Mouse (Mus musculus) MEL (cell line): ENCODE measurements around the gene Cox7a2. TPM values are rescaled to one million over a fixed set of nuclear protein-coding genes. Genes with fewer than 3 reads are reported as not detected.

Experiments used
- DNase-seq: peaks from one replicate; pipeline ENCODE4 v3.0.0; 2011; ENCODE audit warnings: low read depth, low spot score
- H3K27ac ChIP-seq: 2 replicates; pipeline ENCODE4 v1.5.1; 2012; ENCODE audit warnings: low read depth, mild to moderate bottlenecking, control low read depth, low read length, moderate library complexity; ENCODE audit not compliant: control insufficient read depth
- H3K27me3 ChIP-seq, 2 experiments: fragments of 150-350 bp in 1 of 2; sonication (generic) in 1 of 2; 2 replicates each; pipeline ENCODE4 v1.6.1; 2012; ENCODE audit warnings: low read length in 2 of 2, mild to moderate bottlenecking in 2 of 2, improper control_type of control experiment in 1 of 2, moderate library complexity in 1 of 2; ENCODE audit not compliant: insufficient read depth in 2 of 2, control insufficient read depth in 1 of 2
- H3K36me3 ChIP-seq, 2 experiments: 2 replicates each; pipeline ENCODE4 v1.6.1; 2012 to 2014; ENCODE audit warnings: low read length in 2 of 2, improper control_type of control experiment in 1 of 2, inconsistent platforms in 1 of 2, mild to moderate bottlenecking in 1 of 2; ENCODE audit not compliant: insufficient read depth in 2 of 2, control insufficient read depth in 1 of 2
- H3K4me1 ChIP-seq, 2 experiments: fragments of 150-350 bp in 1 of 2; sonication (generic) in 1 of 2; 2 replicates each; pipeline ENCODE4 v1.6.1; 2012; ENCODE audit warnings: low read length in 2 of 2, improper control_type of control experiment in 1 of 2, mild to moderate bottlenecking in 1 of 2; ENCODE audit not compliant: insufficient read depth in 2 of 2, control insufficient read depth in 1 of 2
- H3K4me3 ChIP-seq, 2 experiments: fragments of 150-350 bp in 1 of 2; sonication (generic) in 1 of 2; 2 replicates each; pipeline ENCODE4 v1.5.1; 2012; ENCODE audit warnings: low read depth in 2 of 2, low read length in 2 of 2, mild to moderate bottlenecking in 2 of 2, moderate library complexity in 2 of 2, control low read depth in 1 of 2, improper control_type of control experiment in 1 of 2; ENCODE audit not compliant: control insufficient read depth in 1 of 2, insufficient read depth in 1 of 2
- H3K79me2 ChIP-seq: 2 replicates; pipeline ENCODE4 v1.6.1; 2012; ENCODE audit warnings: mild to moderate bottlenecking, low read length, moderate library complexity; ENCODE audit not compliant: control insufficient read depth, poor library complexity, insufficient read depth
- H3K9ac ChIP-seq: 2 replicates; pipeline ENCODE4 v1.6.1; 2012; ENCODE audit warnings: low read depth, mild to moderate bottlenecking, control low read depth, low read length, moderate library complexity; ENCODE audit not compliant: control insufficient read depth, poor library complexity, severe bottlenecking
- H3K9me3 ChIP-seq: fragments of 150-350 bp; sonication (generic); replicated peaks from 2 replicates; pipeline ENCODE4 v1.6.1; 2012; ENCODE audit warnings: mild to moderate bottlenecking, low read length, improper control_type of control experiment, moderate library complexity; ENCODE audit not compliant: insufficient read depth
- BHLHE40 ChIP-seq: IDR thresholded peaks from 2 replicates; pipeline ENCODE4 v1.6.1; 2012; ENCODE audit warnings: low read depth, mild to moderate bottlenecking, inconsistent platforms, low read length, improper control_type of control experiment, borderline replicate concordance
- CHD1 ChIP-seq: IDR thresholded peaks from 2 replicates; pipeline ENCODE4 v1.6.1; 2012; ENCODE audit warnings: low read depth, mild to moderate bottlenecking, inconsistent platforms, low read length, improper control_type of control experiment
- EP300 ChIP-seq, 2 experiments: IDR thresholded peaks; 2 replicates each; pipeline ENCODE4 v1.6.1; 2011; ENCODE audit warnings: improper control_type of control experiment in 2 of 2, low read length in 2 of 2, low read depth in 1 of 2, mild to moderate bottlenecking in 1 of 2
- ETS1 ChIP-seq: IDR thresholded peaks from 2 replicates; pipeline ENCODE4 v1.6.1; 2012; ENCODE audit warnings: low read depth, mild to moderate bottlenecking, inconsistent platforms, low read length, improper control_type of control experiment, moderate library complexity
- GATA1 ChIP-seq: IDR thresholded peaks from 2 replicates; pipeline ENCODE4 v1.6.1; 2011; ENCODE audit warnings: low read depth, low read length, improper control_type of control experiment
- JUND ChIP-seq: IDR thresholded peaks from 2 replicates; pipeline ENCODE4 v1.6.1; 2011; ENCODE audit warnings: low read depth, mild to moderate bottlenecking, improper control_type of control experiment, low read length
- KAT2A ChIP-seq: conservative IDR thresholded peaks from 2 replicates; pipeline ENCODE4 v1.6.1; 2012; ENCODE audit warnings: low read depth, low read length, improper control_type of control experiment, inconsistent platforms
- MAFK ChIP-seq: IDR thresholded peaks from 2 replicates; pipeline ENCODE4 v1.6.1; 2011; ENCODE audit warnings: low read depth, mild to moderate bottlenecking, low read length, improper control_type of control experiment, borderline replicate concordance
- MAZ ChIP-seq: IDR thresholded peaks from 2 replicates; pipeline ENCODE4 v1.6.1; 2012; ENCODE audit warnings: low read depth, mild to moderate bottlenecking, inconsistent platforms, low read length, improper control_type of control experiment
- MXI1 ChIP-seq: IDR thresholded peaks from 2 replicates; pipeline ENCODE4 v1.6.1; 2011; ENCODE audit warnings: mild to moderate bottlenecking, low read depth, low read length, improper control_type of control experiment
- MYC ChIP-seq: IDR thresholded peaks from 2 replicates; pipeline ENCODE4 v1.6.1; 2011; ENCODE audit warnings: low read depth, mild to moderate bottlenecking, low read length, improper control_type of control experiment, moderate library complexity
- NELFE ChIP-seq: IDR thresholded peaks from 2 replicates; pipeline ENCODE4 v1.6.1; 2011; ENCODE audit warnings: low read depth, low read length, improper control_type of control experiment
- POLR2AphosphoS2 ChIP-seq: IDR thresholded peaks from 2 replicates; pipeline ENCODE4 v1.6.1; 2011; ENCODE audit warnings: low read length, improper control_type of control experiment
- POLR2AphosphoS5 ChIP-seq: IDR thresholded peaks from 2 replicates; pipeline ENCODE4 v1.6.1; 2012; ENCODE audit warnings: low read depth, borderline replicate concordance, mild to moderate bottlenecking, inconsistent platforms, low read length, moderate library complexity, mixed read lengths
- RCOR1 ChIP-seq: IDR thresholded peaks from 2 replicates; pipeline ENCODE4 v1.6.1; 2012; ENCODE audit warnings: low read depth, mild to moderate bottlenecking, inconsistent platforms, low read length, improper control_type of control experiment
- SIN3A ChIP-seq: IDR thresholded peaks from 2 replicates; pipeline ENCODE4 v1.6.1; 2012; ENCODE audit warnings: low read length, improper control_type of control experiment, inconsistent platforms
- TBP ChIP-seq: IDR thresholded peaks from 2 replicates; pipeline ENCODE4 v1.8.0; 2011; ENCODE audit warnings: low read depth, low read length, improper control_type of control experiment
- TCF12 ChIP-seq: IDR thresholded peaks from 2 replicates; pipeline ENCODE4 v1.6.1; 2014; ENCODE audit warnings: low read depth, mild to moderate bottlenecking, inconsistent platforms, low read length, improper control_type of control experiment, moderate library complexity
- USF1 ChIP-seq: IDR thresholded peaks from 2 replicates; pipeline ENCODE4 v1.6.1; 2014; ENCODE audit warnings: low read depth, mild to moderate bottlenecking, inconsistent platforms, low read length, improper control_type of control experiment, moderate library complexity
- USF2 ChIP-seq, 2 experiments: IDR thresholded peaks; 2 replicates each; pipeline ENCODE4 v1.6.1; 2011 to 2012; ENCODE audit warnings: improper control_type of control experiment in 2 of 2, low read length in 2 of 2, borderline replicate concordance in 1 of 2, inconsistent platforms in 1 of 2, low read depth in 1 of 2, mild to moderate bottlenecking in 1 of 2; ENCODE audit not compliant: insufficient read depth in 1 of 2
- ZC3H11A ChIP-seq: IDR thresholded peaks from 2 replicates; pipeline ENCODE4 v1.6.1; 2012; ENCODE audit warnings: low read depth, mild to moderate bottlenecking, inconsistent platforms, low read length, improper control_type of control experiment
- ZMIZ1 ChIP-seq: IDR thresholded peaks from 2 replicates; pipeline ENCODE4 v1.6.1; 2012; ENCODE audit warnings: low read depth, mild to moderate bottlenecking, inconsistent platforms, low read length, improper control_type of control experiment, moderate library complexity
- ZNF384 ChIP-seq: IDR thresholded peaks from 2 replicates; pipeline ENCODE4 v1.6.1; 2012; ENCODE audit warnings: low read depth, mild to moderate bottlenecking, inconsistent platforms, low read length, improper control_type of control experiment
- polyA plus RNA-seq, 2 experiments: library from polyadenylated mRNA; stranded (reverse) in 1 of 2; unstranded in 1 of 2; fragments of >175 nt in 1 of 2; fragments of >200 nt in 1 of 2; gene quantifications; 2 replicates each; pipeline versions ENCODE4 v1.2.1 to v1.2.4; 2012; ENCODE audit warnings: low replicate concordance in 2 of 2, low read depth in 1 of 2; ENCODE audit not compliant: insufficient read length in 2 of 2, insufficient read depth in 1 of 2, missing spikeins in 1 of 2
- total RNA-seq: library from RNA; depleted of rRNA; stranded (reverse); fragments of 300-350 nt; gene quantifications from 2 replicates; pipeline ENCODE4 v1.2.3, GENCODE M21; 2012

The Cox7a2 gene
- total and polyA plus RNA-seq, 3 experiments, result 381 to 393 TPM; not detected in 1

- Histone ChIP-seq H3K27ac (no peak within 1 kb of the TSS), H3K36me3 (no peaks in the 10 kb centered on the region), H3K9ac (no peak within 1 kb of the TSS), H3K27me3 (no peaks in the 10 kb centered on the region)
- DNase-seq, result no peak
- TF ChIP-seq POLR2AphosphoS2 (no peak), KAT2A (no peak), SIN3A (no peak), JUND (no peak), NELFE (no peak), CHD1 (no peak), MXI1 (no peak)
- TF ChIP-seq, all 39 proteins: peak for 0
- Histone ChIP-seq H3K9me3 (no peaks in the 10 kb centered on the region), H3K4me1 (no peaks in the 10 kb centered on the region), H3K79me2 (no peaks in the 10 kb centered on the region), H3K4me3 (no peak within 1 kb of the TSS)
Observed at GRCm38 (mm10) chr9:79718481-79719370, 41.0 kb downstream of the Cox7a2 start, which contains the start of gene Col12a1. TSS of gene Col12a1 (minus strand) at chr9:79718831.

DNA sequence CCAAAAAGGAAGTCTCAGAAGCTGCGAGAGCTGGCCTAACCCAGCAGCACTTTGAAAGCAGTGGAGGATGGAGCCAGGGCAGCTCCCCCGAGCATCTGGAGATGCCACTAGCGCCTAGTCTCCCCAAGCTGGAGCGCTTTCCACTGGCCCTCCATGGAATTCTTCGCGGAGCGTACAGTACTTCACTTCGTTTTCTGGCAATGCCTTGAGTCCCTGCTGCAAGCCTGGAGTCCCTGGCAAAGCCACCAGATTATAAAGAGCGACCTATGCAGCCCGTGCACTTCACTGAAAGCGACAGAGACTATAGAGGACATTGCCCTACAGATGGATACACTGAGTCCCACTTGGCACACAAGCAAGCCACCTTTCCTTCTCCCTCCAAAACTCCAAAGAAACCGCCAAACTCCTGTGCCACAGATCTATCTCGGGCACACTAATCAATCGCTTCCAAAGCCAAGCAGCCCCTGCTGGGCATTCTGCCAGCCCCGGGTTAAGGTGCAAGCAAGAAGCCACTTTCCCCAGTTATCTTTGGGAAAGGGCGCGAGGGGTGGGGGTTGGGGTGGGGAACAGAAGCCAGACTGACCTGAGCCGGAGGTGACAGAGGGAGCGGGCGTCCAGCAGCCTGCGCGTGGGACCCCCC is 41.7 kb downstream of the Cox7a2 start:
- no peak overlapping the region for H3K4me3 ChIP-seq
- H3K36me3 ChIP-seq, result no peaks in the 10 kb centered on the region
- H3K9ac ChIP-seq, result no peak overlapping the region
- no peaks in the 10 kb centered on the region for H3K79me2 ChIP-seq
- TF ChIP-seq USF2 (IDR thresholded peaks at IDR 0.05; ENCODE audit: borderline replicate concordance in 1 of 2, insufficient read depth in 1 of 2, low read depth in 1 of 2, low read length in 2 of 2) (no peak), MAFK (no peak), JUND (no peak), EP300 (IDR thresholded peaks at IDR 0.05; ENCODE audit: low read depth in 1 of 2, low read length in 2 of 2) (no peak), TCF12 (no peak), USF1 (no peak), GATA1 (no peak), MYC (no peak), RCOR1 (no peak), ZC3H11A (no peak), ETS1 (no peak), TBP (no peak), POLR2AphosphoS5 (no peak), BHLHE40 (no peak), MAZ (no peak), ZNF384 (no peak), ZMIZ1 (no peak)
- no peaks in the 10 kb centered on the region for H3K27me3 ChIP-seq
- H3K9me3 ChIP-seq, result no peaks in the 10 kb centered on the region
- no peak for DNase-seq
- H3K4me1 ChIP-seq, result no peaks in the 10 kb centered on the region
- no peak overlapping the region for H3K27ac ChIP-seq
